In genomic region chr5:146644499-146644898, GRCm38 (mm10) we compare ENCODE assay signal across 9 mouse cellular contexts. TPM values are rescaled to one million over a fixed set of nuclear protein-coding genes. Genes with fewer than 3 reads are reported as not detected.
DNase-seq lines count a peak whose midpoint lies in the region; ATAC-seq and TF ChIP-seq lines count a peak whose summit lies in the region.
"Had no signal": no experiment of that assay in that cellular context is flagged by ENCODE, and none has a peak within 500 bp of the region (broad histone marks: within the 10 kb centered on the region; RNA-seq: fewer than 3 reads in every experiment).

No protein-coding gene starts in this region.

- no peaks in the 10 kb centered on the region for H3K27me3 ChIP-seq in intestine, embryonic 15.5 days (replicated peaks)
- H3K27me3 ChIP-seq in liver, embryonic 14.5 days (ENCODE audit: control insufficient read depth, insufficient read depth, low read length), result no peaks in the 10 kb centered on the region

- peak; percentile 63 to 67 for DNase-seq in frontal cortex, adult 2 months (ENCODE audit: extremely low spot score in 1 of 2, low spot score in 1 of 2)
- no peak for DNase-seq in frontal cortex, postnatal 10 days (ENCODE audit: low spot score in 2 of 2)
- peak; percentile 59 for DNase-seq in A20 (ENCODE audit: low read depth, low spot score)
- DNase-seq in adrenal gland, postnatal 4 days (ENCODE audit: low spot score in 2 of 2), result peak; percentile 42 to 56
- DNase-seq in liver, embryonic 14.5 days (ENCODE audit: low read depth in 3 of 3, low spot score in 3 of 3), result peak; percentile 7 to 19 (median 10)
- DNase-seq in right cerebral cortex, postnatal 25 days, result peak; percentile 45

- TF ChIP-seq CTCF in liver, embryonic 14.5 days (IDR thresholded peaks at IDR 0.05; ENCODE audit: low read depth), result no peak

- no peak overlapping the region for H3K27ac ChIP-seq in intestine, embryonic 15.5 days
- H3K27ac ChIP-seq in liver, embryonic 14.5 days, result no peak overlapping the region

- under 1% methylated on average over 4 of the region's 4 CpGs for WGBS in intestine, embryonic 15.5 days
- 2% methylated on average over 4 of the region's 4 CpGs for WGBS in liver, embryonic 14.5 days (ENCODE audit: insufficient replicate concordance)

- no peaks in the 10 kb centered on the region for H3K36me3 ChIP-seq in intestine, embryonic 15.5 days
- H3K36me3 ChIP-seq in liver, embryonic 14.5 days (replicated peaks; ENCODE audit: control insufficient read depth, insufficient read depth, low read depth), result no peaks in the 10 kb centered on the region

- no peak for TF ChIP-seq EP300 in liver, embryonic 14.5 days (IDR thresholded peaks at IDR 0.05; ENCODE audit: low read depth)

- no peak overlapping the region for H3K9ac ChIP-seq in intestine, embryonic 15.5 days
- no peak overlapping the region for H3K9ac ChIP-seq in liver, embryonic 14.5 days (replicated peaks)

- H3K4me2 ChIP-seq in intestine, embryonic 15.5 days (replicated peaks), result no peak overlapping the region
- H3K4me2 ChIP-seq in liver, embryonic 14.5 days (ENCODE audit: low read depth), result no peak overlapping the region

- peak; percentile 72; the same call in 1 of the 2 replicates for ATAC-seq in intestine, embryonic 15.5 days
- ATAC-seq in liver, embryonic 14.5 days (ENCODE audit: insufficient read depth), result no peak
- no peak; the same call in 1 of the 2 replicates for ATAC-seq in megakaryocyte, adult 5-6 weeks (ENCODE audit: poor library complexity, severe bottlenecking)

- H3K4me3 ChIP-seq in intestine, embryonic 15.5 days (replicated peaks), result no peak overlapping the region
- no peak overlapping the region for H3K4me3 ChIP-seq in liver, embryonic 14.5 days (ENCODE audit: insufficient read depth in 1 of 2, low read depth in 2 of 2, low read length in 2 of 2)

- H3K9me3 ChIP-seq in intestine, embryonic 15.5 days, result no peaks in the 10 kb centered on the region
- no peaks in the 10 kb centered on the region for H3K9me3 ChIP-seq in liver, embryonic 14.5 days (ENCODE audit: control insufficient read depth, low read length)

- H3K4me1 ChIP-seq in intestine, embryonic 15.5 days (replicated peaks), result no peaks in the 10 kb centered on the region
- H3K4me1 ChIP-seq in liver, embryonic 14.5 days (replicated peaks; ENCODE audit: control insufficient read depth in 2 of 2, insufficient read depth in 2 of 2, low read length in 1 of 2), result no peaks in the 10 kb centered on the region

RNA-seq across cellular contexts. Expression of gene Gpr12, which starts 59.5 kb away (rescaled TPM):
- 26.7 and 27.5 TPM in 2 replicates for polyA plus RNA-seq in frontal cortex, adult 2 months (2012; rRNA removed)
- under 1 TPM; 0.20 to 0.59 TPM for total RNA-seq in adrenal gland, postnatal 4 days (2021)
- not detected in 2 replicates for polyA plus RNA-seq in intestine, embryonic 15.5 days (2015; fragmentation: Nextera tagmentation; extraction: Ambion mirVana)
- polyA plus RNA-seq in liver, embryonic 14.5 days (2012; rRNA removed), result 0.99 and 1.6 TPM in 2 replicates
- polyA plus RNA-seq in liver, embryonic 14.5 days (2014; fragmentation: Nextera tagmentation; extraction: Ambion mirVana), result 0.05 and 0.23 TPM in 2 replicates
- total RNA-seq in megakaryocyte, adult 5-6 weeks (2015), result not detected in 2 replicates
- total RNA-seq in megakaryocyte, adult 5-6 weeks (2017), result not detected in 2 replicates
- polyA plus RNA-seq: heart, embryonic 14.5 days had no signal

Comparison
In these comparisons a context has a peak if more than half of its experiments do, and no peak if none do; other contexts are left out.
1. DNase-seq: peak in frontal cortex, adult 2 months (2 of 2), A20 (single experiment), adrenal gland, postnatal 4 days (2 of 2), liver, embryonic 14.5 days (3 of 3) and right cerebral cortex, postnatal 25 days (single experiment); none in frontal cortex, postnatal 10 days (0 of 2).
2. RNA of gene Gpr12, which starts 59.5 kb away (polyA plus RNA-seq): 26.7 to 27.5 TPM in frontal cortex, adult 2 months; 0.05 to 1.6 TPM in liver, embryonic 14.5 days and not detected in intestine, embryonic 15.5 days; every median in the first group is over 10 times any median in the second.